Mouse (Mus musculus): ENCODE measurements at regions not wholly inside any gene's neighbourhood (a gene's known extent, or its start where the extent isn't known, plus 50 kb on each side); places are given as distances from the start of the nearest gene placed in this dataset.

DNA sequence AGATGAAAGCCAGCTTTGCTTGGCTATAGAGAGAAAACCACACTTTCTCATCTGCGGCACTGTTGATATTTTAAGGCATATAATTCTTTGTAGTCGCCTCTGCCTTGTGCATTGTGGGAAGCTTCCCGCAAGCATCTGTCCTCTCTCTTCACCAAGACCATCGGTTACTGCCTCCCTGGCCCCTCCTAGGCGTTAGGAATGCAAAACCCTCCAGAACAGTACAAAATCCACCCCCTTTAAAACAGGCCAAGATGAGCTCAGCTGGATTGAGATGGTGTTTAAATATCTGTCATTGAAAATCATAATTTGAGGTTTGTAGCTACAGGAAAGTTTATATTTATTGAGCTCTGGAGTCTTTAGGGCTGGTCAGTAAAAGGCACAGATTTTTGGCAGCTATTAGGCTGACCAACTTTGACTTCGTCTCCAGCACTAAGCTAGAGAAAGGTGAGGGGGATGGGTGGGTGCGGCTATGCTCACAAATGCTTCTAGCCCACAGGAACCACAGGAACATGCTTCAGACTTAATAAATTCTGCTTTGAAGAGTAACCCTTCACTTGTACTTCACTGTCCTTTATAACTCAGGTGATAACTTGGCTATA, 856.7 kb upstream of the Adgrl2 start:
- Histone ChIP-seq H3K36me3 (ENCODE audit: control insufficient read depth, insufficient read depth, low read length, poor library complexity, severe bottlenecking) (no peaks in the 10 kb centered on the region), H3K27ac (ENCODE audit: insufficient read depth, low read length) (no peak overlapping the region), H3K4me1 (ENCODE audit: control insufficient read depth, insufficient read depth, low read length) (no peaks in the 10 kb centered on the region), H3K9me3 (replicated peaks; ENCODE audit: control insufficient read depth, insufficient read depth, low read length, poor library complexity, severe bottlenecking) (no peaks in the 10 kb centered on the region), H3K27me3 (ENCODE audit: control insufficient read depth, insufficient read depth, low read length, poor library complexity, severe bottlenecking) (no peaks in the 10 kb centered on the region), H3K9ac (ENCODE audit: low read depth, poor library complexity, severe bottlenecking) (no peak overlapping the region), H3K4me3 (ENCODE audit: low read depth, low read length) (no peak overlapping the region)
- TF ChIP-seq EP300 (IDR thresholded peaks at IDR 0.05; ENCODE audit: insufficient read depth, low read depth, low read length): no peak
- no peak for TF ChIP-seq POLR2A (IDR thresholded peaks at IDR 0.05; ENCODE audit: insufficient read depth, low read length)
- TF ChIP-seq CTCF (IDR thresholded peaks at IDR 0.05; ENCODE audit: low read depth, low read length): no peak

GRCm38 (mm10) chr3:149845826-149846486, 855.6 kb upstream of the Adgrl2 start:
- no peak overlapping the region for H3K27ac ChIP-seq (ENCODE audit: insufficient read depth, low read length)
- no peak overlapping the region for H3K9ac ChIP-seq (ENCODE audit: low read depth, poor library complexity, severe bottlenecking)
- H3K4me1 ChIP-seq (ENCODE audit: control insufficient read depth, insufficient read depth, low read length): no peaks in the 10 kb centered on the region
- no peak overlapping the region for H3K4me3 ChIP-seq (ENCODE audit: low read depth, low read length)
- no peaks in the 10 kb centered on the region for H3K27me3 ChIP-seq (ENCODE audit: control insufficient read depth, insufficient read depth, low read length, poor library complexity, severe bottlenecking)
- TF ChIP-seq POLR2A (IDR thresholded peaks at IDR 0.05; ENCODE audit: insufficient read depth, low read length) (no peak), EP300 (IDR thresholded peaks at IDR 0.05; ENCODE audit: insufficient read depth, low read depth, low read length) (no peak), CTCF (IDR thresholded peaks at IDR 0.05; ENCODE audit: low read depth, low read length) (no peak)
- no peaks in the 10 kb centered on the region for H3K9me3 ChIP-seq (replicated peaks; ENCODE audit: control insufficient read depth, insufficient read depth, low read length, poor library complexity, severe bottlenecking)
- no peaks in the 10 kb centered on the region for H3K36me3 ChIP-seq (ENCODE audit: control insufficient read depth, insufficient read depth, low read length, poor library complexity, severe bottlenecking)

DNA sequence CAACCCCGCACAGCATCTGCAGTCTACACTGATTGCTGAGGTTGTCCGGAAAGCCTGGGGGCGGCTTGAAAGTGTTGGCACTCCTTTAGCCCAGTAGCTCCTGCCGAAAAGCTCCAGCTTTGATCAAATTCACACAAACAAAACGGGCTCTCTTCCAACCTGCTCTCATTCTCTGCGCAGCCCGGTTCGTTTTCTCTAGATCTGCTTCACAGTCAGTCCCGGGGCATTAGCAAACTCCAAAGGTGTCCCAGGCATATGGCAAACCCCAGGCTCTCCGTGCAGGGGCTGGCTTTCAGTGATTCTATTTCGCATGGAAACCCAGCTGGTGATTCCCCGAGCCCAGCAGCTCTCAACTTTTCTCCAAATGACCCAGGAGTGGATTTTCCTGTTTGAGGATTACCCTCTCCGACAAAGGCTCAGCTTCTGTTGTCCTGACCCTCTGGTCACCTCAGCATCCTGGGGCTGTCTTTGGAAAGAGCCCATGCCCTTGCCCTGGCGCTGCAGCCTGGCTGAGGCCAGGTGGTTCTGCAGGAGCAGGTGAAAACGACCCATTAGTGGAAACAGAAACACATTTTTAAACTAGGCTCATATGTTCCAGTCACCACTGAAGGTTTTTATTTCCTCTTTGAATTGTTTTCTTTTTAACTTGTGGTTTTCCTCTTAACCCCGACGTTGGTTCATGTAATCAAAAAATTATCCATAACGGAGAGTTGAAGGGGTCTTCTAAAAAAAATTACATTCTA, 854.9 kb upstream of the Adgrl2 start:
- Histone ChIP-seq H3K4me1 (ENCODE audit: control insufficient read depth, insufficient read depth, low read length) (no peaks in the 10 kb centered on the region), H3K9me3 (replicated peaks; ENCODE audit: control insufficient read depth, insufficient read depth, low read length, poor library complexity, severe bottlenecking) (no peaks in the 10 kb centered on the region), H3K36me3 (ENCODE audit: control insufficient read depth, insufficient read depth, low read length, poor library complexity, severe bottlenecking) (no peaks in the 10 kb centered on the region), H3K4me3 (ENCODE audit: low read depth, low read length) (no peak overlapping the region), H3K27ac (ENCODE audit: insufficient read depth, low read length) (no peak overlapping the region), H3K27me3 (ENCODE audit: control insufficient read depth, insufficient read depth, low read length, poor library complexity, severe bottlenecking) (no peaks in the 10 kb centered on the region), H3K9ac (ENCODE audit: low read depth, poor library complexity, severe bottlenecking) (no peak overlapping the region)
- TF ChIP-seq EP300 (IDR thresholded peaks at IDR 0.05; ENCODE audit: insufficient read depth, low read depth, low read length) (no peak), POLR2A (IDR thresholded peaks at IDR 0.05; ENCODE audit: insufficient read depth, low read length) (no peak), CTCF (IDR thresholded peaks at IDR 0.05; ENCODE audit: low read depth, low read length) (no peak)

DNA sequence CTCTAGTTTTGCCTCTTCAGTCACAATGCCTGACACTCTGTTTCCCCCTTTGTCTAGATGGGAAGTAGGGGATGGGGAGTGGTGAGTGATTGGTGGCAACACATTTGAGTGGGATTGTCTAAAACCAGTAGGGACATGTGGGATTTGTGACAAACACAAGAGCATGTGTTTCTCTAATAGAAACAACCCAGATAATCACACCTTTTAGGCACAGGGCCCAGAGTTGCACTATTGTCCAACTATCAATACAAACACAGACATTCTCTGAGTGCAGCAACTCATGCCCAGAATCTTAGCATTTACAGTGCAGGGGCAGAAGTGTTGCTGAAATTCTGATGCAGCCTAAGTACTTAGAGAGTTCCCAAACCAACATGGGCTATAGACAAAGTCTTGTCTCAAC, 847.6 kb upstream of the Adgrl2 start:
- Histone ChIP-seq H3K9me3 (replicated peaks; ENCODE audit: control insufficient read depth, insufficient read depth, low read length, poor library complexity, severe bottlenecking) (no peaks in the 10 kb centered on the region), H3K27me3 (ENCODE audit: control insufficient read depth, insufficient read depth, low read length, poor library complexity, severe bottlenecking) (no peaks in the 10 kb centered on the region), H3K4me3 (ENCODE audit: low read depth, low read length) (no peak overlapping the region), H3K36me3 (ENCODE audit: control insufficient read depth, insufficient read depth, low read length, poor library complexity, severe bottlenecking) (no peaks in the 10 kb centered on the region), H3K4me1 (ENCODE audit: control insufficient read depth, insufficient read depth, low read length) (no peaks in the 10 kb centered on the region), H3K27ac (ENCODE audit: insufficient read depth, low read length) (no peak overlapping the region), H3K9ac (ENCODE audit: low read depth, poor library complexity, severe bottlenecking) (no peak overlapping the region)
- TF ChIP-seq CTCF (IDR thresholded peaks at IDR 0.05; ENCODE audit: low read depth, low read length) (no peak), POLR2A (IDR thresholded peaks at IDR 0.05; ENCODE audit: insufficient read depth, low read length) (no peak), EP300 (IDR thresholded peaks at IDR 0.05; ENCODE audit: insufficient read depth, low read depth, low read length) (no peak)

DNA sequence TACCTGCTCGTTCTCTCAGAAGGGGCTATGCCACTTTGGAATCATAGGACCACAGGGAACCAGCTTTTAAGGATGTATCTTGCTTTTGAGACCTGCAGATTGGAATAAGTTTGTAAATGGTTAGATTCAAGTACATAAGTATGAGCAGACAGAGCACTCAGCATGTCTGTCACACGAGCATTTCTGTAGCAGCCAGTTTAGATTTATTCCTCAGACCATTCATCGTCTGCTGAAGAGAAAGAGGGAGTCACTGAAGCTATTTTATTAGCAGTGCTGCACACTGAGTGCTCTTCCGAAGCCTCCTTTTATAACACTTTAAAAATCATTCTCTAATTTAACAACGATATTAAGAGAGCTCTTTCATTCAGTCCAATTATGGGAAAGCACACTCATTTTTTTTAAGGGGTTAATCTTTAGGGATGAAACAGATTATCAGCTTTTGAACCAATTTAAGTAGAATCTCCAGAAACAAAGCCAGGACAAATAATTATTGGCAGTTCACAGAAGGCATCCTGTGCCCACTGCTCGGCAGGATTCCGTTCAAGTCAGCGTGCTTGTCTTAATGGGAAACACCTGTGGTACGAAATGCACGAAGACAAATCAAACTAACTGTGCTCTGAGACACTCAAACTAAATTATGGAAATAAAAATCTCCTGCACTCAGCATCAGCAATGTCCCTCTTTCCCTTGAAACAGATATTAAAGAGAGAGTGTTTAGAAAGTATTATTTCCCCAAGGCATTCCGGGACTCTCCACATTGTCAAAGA, 846.3 kb upstream of the Adgrl2 start:
- H3K9me3 ChIP-seq (replicated peaks; ENCODE audit: control insufficient read depth, insufficient read depth, low read length, poor library complexity, severe bottlenecking): no peaks in the 10 kb centered on the region
- H3K4me3 ChIP-seq (ENCODE audit: low read depth, low read length): no peak overlapping the region
- TF ChIP-seq POLR2A (IDR thresholded peaks at IDR 0.05; ENCODE audit: insufficient read depth, low read length) (no peak), EP300 (IDR thresholded peaks at IDR 0.05; ENCODE audit: insufficient read depth, low read depth, low read length) (no peak), CTCF (IDR thresholded peaks at IDR 0.05; ENCODE audit: low read depth, low read length) (no peak)
- no peaks in the 10 kb centered on the region for H3K27me3 ChIP-seq (ENCODE audit: control insufficient read depth, insufficient read depth, low read length, poor library complexity, severe bottlenecking)
- no peak overlapping the region for H3K27ac ChIP-seq (ENCODE audit: insufficient read depth, low read length)
- H3K9ac ChIP-seq (ENCODE audit: low read depth, poor library complexity, severe bottlenecking): no peak overlapping the region
- no peaks in the 10 kb centered on the region for H3K4me1 ChIP-seq (ENCODE audit: control insufficient read depth, insufficient read depth, low read length)
- no peaks in the 10 kb centered on the region for H3K36me3 ChIP-seq (ENCODE audit: control insufficient read depth, insufficient read depth, low read length, poor library complexity, severe bottlenecking)
